Mouse (Mus musculus) thymus, adult 2 months (tissue): ENCODE data around the gene Tmod1. TPM values are rescaled to one million over a fixed set of nuclear protein-coding genes. Genes with fewer than 3 reads are reported as not detected.

Experiments used
- DNase-seq: peaks from one replicate; pipeline ENCODE4 v3.0.0; 2021
- H3K27ac ChIP-seq: fragments of 200-500 bp; 2 replicates; pipeline ENCODE4 v1.5.1; 2012; ENCODE audit warnings: low read length, control low read depth; ENCODE audit not compliant: control insufficient read depth, insufficient read depth
- H3K27me3 ChIP-seq: fragments of 200-500 bp; 2 replicates; pipeline ENCODE4 v1.6.1; 2012; ENCODE audit warnings: mild to moderate bottlenecking, low read length, moderate library complexity, mixed read lengths; ENCODE audit not compliant: control insufficient read depth, insufficient read depth
- H3K36me3 ChIP-seq: fragments of 200-500 bp; 2 replicates; pipeline ENCODE4 v1.6.1; 2012; ENCODE audit warnings: mild to moderate bottlenecking, low read length, moderate library complexity; ENCODE audit not compliant: control insufficient read depth, insufficient read depth
- H3K4me1 ChIP-seq: fragments of 200-500 bp; replicated peaks from 2 replicates; pipeline ENCODE4 v1.6.1; 2012; ENCODE audit warnings: low read length; ENCODE audit not compliant: control insufficient read depth, insufficient read depth
- H3K4me3 ChIP-seq: fragments of 200-500 bp; 2 replicates; pipeline ENCODE4 v1.5.1; 2012; ENCODE audit warnings: mild to moderate bottlenecking, low read length, control low read depth, moderate library complexity; ENCODE audit not compliant: control insufficient read depth, insufficient read depth
- CTCF ChIP-seq: fragments of 200-500 bp; IDR thresholded peaks from 2 replicates; pipeline ENCODE4 v1.5.1; 2012; ENCODE audit warnings: mild to moderate bottlenecking, control low read depth, low read length, moderate library complexity, borderline replicate concordance; ENCODE audit not compliant: control insufficient read depth, poor library complexity, insufficient read depth; ENCODE audit errors: extremely low read depth
- POLR2A ChIP-seq: fragments of 200-500 bp; IDR thresholded peaks from 2 replicates; pipeline ENCODE4 v1.6.1; 2012; ENCODE audit warnings: mild to moderate bottlenecking, low read length, control low read depth, moderate library complexity; ENCODE audit not compliant: control insufficient read depth, poor library complexity, insufficient read depth; ENCODE audit errors: extremely low read depth
- WGBS: fragments of 180-500 bp; shearing (Covaris S2); methylation state at CpG from one replicate; pipeline ENCODE4 v1.1.7; 2018; 5-methylcytosine and 5-hydroxymethylcytosine counted together
- polyA plus RNA-seq: library from polyadenylated mRNA; depleted of rRNA; stranded (reverse); fragments of >200 nt; gene quantifications from 2 replicates; pipeline ENCODE4 v1.2.3, GENCODE M21; 2012

The Tmod1 gene
- polyA plus RNA-seq, 1 experiment, result 3.6 TPM

GRCm38 (mm10) chr4:46038591-46038891 lies 194 bp upstream of the Tmod1 start:
- Histone ChIP-seq H3K27ac (no peak overlapping the region), H3K4me3 (peak overlapping the region; percentile 23), H3K36me3 (no peaks in the 10 kb centered on the region), H3K27me3 (peaks cover 13% of the 10 kb centered on the region), H3K4me1 (peaks cover 11% of the 10 kb centered on the region)
- DNase-seq, result no peak
- TF ChIP-seq CTCF, result no peak
- no peak for TF ChIP-seq POLR2A
- WGBS, result 6% methylated on average over 12 of the region's 12 CpGs

GRCm38 (mm10) chr4:46039899-46040298 lies 1.2 kb downstream of the Tmod1 start:
- H3K27me3 ChIP-seq, result peaks cover 13% of the 10 kb centered on the region
- peaks cover 11% of the 10 kb centered on the region for H3K4me1 ChIP-seq
- H3K27ac ChIP-seq, result no peak overlapping the region
- no peak for DNase-seq
- H3K4me3 ChIP-seq, result peak overlapping the region; percentile 36; the same call in 1 of the 2 replicates
- no peaks in the 10 kb centered on the region for H3K36me3 ChIP-seq
- no peak for TF ChIP-seq POLR2A
- 13% methylated on average over 6 of the region's 6 CpGs for WGBS

- Histone ChIP-seq H3K4me3 (no peak overlapping the region), H3K27ac (no peak overlapping the region), H3K27me3 (peaks cover 13% of the 10 kb centered on the region), H3K4me1 (peaks cover 11% of the 10 kb centered on the region), H3K36me3 (no peaks in the 10 kb centered on the region)
- WGBS, result 6% methylated on average over 9 of the region's 9 CpGs
- DNase-seq, result peak; percentile 10
- TF ChIP-seq CTCF (no peak; the same call in 1 of the 2 replicates), POLR2A (no peak)
These were observed 2.0 kb downstream of the Tmod1 start for GRCm38 (mm10) chr4:46040594-46041192.

GRCm38 (mm10) chr4:46041761-46042504 lies 3.2 kb downstream of the Tmod1 start:
- no peak for TF ChIP-seq POLR2A
- TF ChIP-seq CTCF, result no peak
- peaks cover 11% of the 10 kb centered on the region for H3K4me1 ChIP-seq
- DNase-seq, result no peak
- H3K36me3 ChIP-seq, result no peaks in the 10 kb centered on the region
- no peak overlapping the region for H3K4me3 ChIP-seq
- H3K27me3 ChIP-seq, result peaks cover 13% of the 10 kb centered on the region
- 80% methylated on average over 7 of the region's 7 CpGs for WGBS
- no peak overlapping the region for H3K27ac ChIP-seq

- 82% methylated on average over 5 of the region's 5 CpGs for WGBS
- TF ChIP-seq CTCF (no peak), POLR2A (no peak)
These were observed 3.7 kb downstream of the Tmod1 start for GRCm38 (mm10) chr4:46042505-46042850.

GRCm38 (mm10) chr4:46043361-46043760 lies 4.6 kb downstream of the Tmod1 start:
- DNase-seq, result no peak
- 83% methylated on average over 8 of the region's 8 CpGs for WGBS

More at GRCm38 (mm10) chr4:46042505-46042850, 3.7 kb downstream of the Tmod1 start:
- H3K27me3 ChIP-seq, result peaks cover 13% of the 10 kb centered on the region
- no peak overlapping the region for H3K27ac ChIP-seq
- H3K4me3 ChIP-seq, result no peak overlapping the region
- DNase-seq, result no peak
- H3K36me3 ChIP-seq, result no peaks in the 10 kb centered on the region
- peaks cover 11% of the 10 kb centered on the region for H3K4me1 ChIP-seq

More at GRCm38 (mm10) chr4:46043361-46043760, 4.6 kb downstream of the Tmod1 start:
- Histone ChIP-seq H3K27ac (no peak overlapping the region), H3K4me3 (no peak overlapping the region), H3K4me1 (peaks cover 11% of the 10 kb centered on the region), H3K27me3 (peaks cover 13% of the 10 kb centered on the region), H3K36me3 (no peaks in the 10 kb centered on the region)
- TF ChIP-seq POLR2A, result no peak
- no peak for TF ChIP-seq CTCF
